Mouse (Mus musculus): ENCODE data around the gene Tmem106c. TPM values are rescaled to one million over a fixed set of nuclear protein-coding genes. Genes with fewer than 3 reads are reported as not detected.
A peak's percentile ranks its signal among the peaks of the same experiment; 100 is the strongest.

Gene Tmem106c
- 50.6 and 56.1 TPM in 2 replicates for polyA plus RNA-seq (2012; rRNA removed)

DNA sequence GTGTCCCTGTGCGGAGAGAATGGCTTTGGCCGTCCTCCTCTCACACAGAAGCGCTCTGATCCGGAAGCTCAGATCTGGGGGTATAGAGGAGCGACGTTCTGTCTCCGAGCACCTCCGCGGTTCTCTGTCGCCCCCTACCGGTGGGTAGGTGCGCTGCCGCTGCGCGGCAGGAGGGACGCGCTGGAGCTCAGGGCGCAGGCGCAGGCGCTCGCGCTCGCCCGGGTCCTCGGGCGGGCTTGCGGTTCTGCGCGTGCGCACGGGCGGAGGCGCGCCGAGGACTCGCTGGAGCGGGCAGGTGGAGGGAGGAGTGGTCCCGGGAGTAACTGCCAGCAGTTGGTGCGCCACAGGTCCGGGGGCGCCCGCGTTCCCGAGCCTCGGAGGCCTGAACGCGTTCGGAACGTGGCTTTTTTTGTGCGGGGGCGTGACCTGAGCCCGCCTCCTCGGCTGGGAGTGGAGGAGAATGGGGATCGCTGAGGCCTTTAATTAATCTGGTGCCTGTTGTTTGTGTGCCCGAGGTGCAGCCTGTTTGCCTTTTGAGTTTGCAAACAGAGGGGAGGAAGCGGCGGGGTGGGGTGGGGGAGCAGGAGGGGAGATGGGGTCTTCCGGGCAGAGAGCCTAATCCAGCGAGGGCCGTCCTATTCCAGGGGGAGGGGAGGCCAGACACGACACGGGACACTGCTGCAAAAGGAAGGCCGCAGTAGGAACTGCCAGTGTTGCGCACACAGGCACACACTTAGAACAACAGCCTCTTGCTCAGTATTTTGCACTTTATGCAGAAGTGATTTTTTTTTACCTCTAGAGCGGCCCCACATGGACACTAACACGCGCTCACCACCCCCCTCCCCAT, at the start of gene Tmem106c:
TSS of gene Tmem106c (plus strand) at position 212 of the 847 bp plus-strand sequence.
- peak; percentile 71 to 94 for DNase-seq (ENCODE audit: extremely low spot score in 1 of 2, low spot score in 1 of 2)

DNA sequence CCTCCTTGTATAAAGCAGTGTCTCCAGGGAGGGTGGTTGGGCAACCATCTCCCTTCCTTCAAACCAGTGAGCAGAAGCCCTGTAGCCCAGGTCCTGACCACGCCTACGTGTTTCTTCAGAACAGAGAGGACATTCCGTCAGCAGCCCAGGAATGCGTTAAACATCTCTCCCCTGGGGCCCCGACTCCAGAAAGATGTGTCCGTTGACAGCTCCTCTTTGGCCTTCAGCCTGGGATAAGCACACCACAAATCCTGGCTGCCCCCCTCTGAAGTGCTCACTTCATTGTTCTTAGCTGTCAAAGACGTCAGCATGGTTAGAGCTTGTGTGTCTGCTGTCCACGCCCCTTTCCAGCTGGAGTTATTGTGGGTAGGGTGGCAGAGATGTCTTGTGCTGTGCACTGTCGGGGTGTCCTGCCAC, 49.7 kb upstream of the Tmem106c start:
- DNase-seq (ENCODE audit: extremely low spot score in 1 of 2, low spot score in 1 of 2): no peak

DNA sequence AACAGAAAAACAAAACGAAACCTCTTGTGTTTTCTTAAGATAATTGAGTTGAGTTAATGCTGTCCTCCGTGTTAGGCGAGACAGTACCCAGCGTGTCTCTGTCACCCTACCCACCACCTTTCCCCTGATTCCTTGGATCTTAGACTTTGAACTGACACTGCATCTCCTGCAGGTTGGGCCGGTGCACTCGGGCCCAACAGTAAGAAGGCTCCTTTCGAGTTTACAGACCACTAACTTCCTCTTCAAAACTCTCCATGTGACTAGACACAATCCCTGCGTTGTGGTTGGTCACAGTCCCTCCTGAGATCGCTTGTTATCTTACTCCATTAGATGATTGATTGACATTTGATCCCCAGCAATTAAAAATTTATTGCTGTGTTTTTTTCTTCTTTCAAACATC, 46.0 kb upstream of the Tmem106c start:
- no peak for DNase-seq (ENCODE audit: extremely low spot score in 1 of 2, low spot score in 1 of 2)

DNA sequence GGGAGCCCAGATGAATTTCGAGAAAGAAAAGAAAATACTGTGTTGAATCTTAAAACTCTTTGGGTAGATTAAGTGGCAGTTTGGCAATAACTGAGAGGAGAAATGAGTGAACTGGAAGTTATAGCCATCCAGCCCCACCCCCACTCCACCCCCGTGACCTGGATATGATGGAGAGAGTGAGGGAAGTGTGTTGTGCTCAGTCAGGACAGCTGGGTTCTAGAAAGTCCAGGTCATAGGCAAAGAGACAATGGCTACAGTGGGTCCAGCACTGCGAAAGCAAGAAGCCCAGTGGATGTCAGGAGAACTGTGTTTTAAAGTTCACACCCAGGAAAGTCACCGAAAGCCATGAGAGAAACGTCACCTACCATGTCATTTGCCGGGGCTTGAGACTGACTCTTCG, 44.8 kb upstream of the Tmem106c start:
- no peak for DNase-seq (ENCODE audit: extremely low spot score in 1 of 2, low spot score in 1 of 2)

DNA sequence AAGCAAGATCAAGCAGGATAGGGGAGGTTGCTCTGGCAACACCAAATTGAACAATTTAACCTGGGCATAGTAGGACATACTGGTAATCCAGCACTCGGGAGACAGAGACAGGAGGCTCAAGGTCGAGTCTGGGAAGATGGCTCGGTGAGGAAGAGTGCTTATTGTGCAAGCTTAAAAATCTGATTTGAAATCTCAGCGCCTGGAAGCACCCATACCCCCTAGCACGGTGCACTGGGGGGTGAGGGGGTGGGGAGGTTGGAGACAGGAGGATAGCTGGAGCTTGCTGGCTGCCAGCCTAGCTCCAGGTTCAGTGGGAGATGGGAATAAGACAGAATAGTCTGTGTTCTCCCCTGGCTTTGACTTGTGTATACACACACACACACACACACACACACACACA, 43.7 kb upstream of the Tmem106c start:
- no peak for DNase-seq (ENCODE audit: extremely low spot score in 1 of 2, low spot score in 1 of 2)

DNA sequence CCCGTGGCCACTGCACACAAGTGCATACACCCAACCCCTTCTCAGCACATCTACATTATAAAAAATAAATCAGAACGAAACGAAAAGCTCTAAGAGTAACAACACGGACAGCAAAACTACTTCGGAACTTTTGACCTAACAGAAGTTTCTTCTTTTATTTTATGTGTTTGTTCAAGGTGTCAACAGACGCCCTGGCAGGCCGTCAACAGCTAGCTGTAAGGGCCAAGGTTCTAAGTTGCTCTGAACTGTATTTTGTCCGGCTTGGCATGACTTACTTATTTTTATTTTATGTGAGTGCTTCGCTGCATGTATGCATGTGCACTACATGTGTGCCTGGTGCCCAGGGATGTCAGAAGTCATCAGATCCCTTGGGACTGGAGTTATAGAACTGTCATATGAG, 42.2 kb upstream of the Tmem106c start:
- no peak for DNase-seq (ENCODE audit: extremely low spot score in 1 of 2, low spot score in 1 of 2)

DNA sequence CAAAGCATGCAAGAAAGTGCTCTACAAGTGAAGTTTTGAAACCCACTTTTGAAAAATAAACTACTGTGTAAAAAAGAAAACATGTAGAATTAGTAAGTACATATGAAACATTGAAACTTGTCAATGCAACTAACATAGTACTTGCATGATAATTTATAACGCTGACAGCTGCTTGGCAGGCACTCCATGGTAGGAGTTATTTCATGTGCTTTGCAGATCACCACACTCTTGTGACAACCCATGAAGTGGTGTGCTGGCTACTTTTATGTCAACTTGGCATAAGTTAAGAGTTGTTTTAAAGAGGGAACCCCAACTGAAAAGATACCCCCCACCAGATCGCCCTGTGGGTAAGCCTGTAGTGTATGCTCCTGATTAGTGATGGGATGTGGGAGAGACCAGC, 41.6 kb upstream of the Tmem106c start:
- DNase-seq (ENCODE audit: extremely low spot score in 1 of 2, low spot score in 1 of 2): no peak

DNA sequence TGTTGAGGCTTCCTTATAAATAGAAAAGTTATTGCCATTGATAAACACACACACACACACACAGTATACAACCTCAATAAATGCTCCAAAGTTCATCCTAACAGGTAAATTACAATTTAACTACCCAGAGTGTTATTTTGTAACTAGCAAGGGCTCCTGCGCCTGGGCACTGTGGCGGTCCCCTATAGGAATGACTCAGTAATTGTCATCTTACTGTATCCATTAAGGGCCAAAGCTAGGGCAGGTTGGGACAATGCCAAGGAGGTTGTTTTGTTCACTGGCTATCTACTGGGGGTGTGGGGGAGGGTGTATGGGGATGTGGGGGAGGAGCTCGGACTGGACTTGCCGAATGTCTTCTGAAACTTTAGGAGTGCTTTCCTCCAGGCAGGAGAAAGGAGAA, 37.0 kb upstream of the Tmem106c start:
- no peak for DNase-seq (ENCODE audit: extremely low spot score in 1 of 2, low spot score in 1 of 2)

DNA sequence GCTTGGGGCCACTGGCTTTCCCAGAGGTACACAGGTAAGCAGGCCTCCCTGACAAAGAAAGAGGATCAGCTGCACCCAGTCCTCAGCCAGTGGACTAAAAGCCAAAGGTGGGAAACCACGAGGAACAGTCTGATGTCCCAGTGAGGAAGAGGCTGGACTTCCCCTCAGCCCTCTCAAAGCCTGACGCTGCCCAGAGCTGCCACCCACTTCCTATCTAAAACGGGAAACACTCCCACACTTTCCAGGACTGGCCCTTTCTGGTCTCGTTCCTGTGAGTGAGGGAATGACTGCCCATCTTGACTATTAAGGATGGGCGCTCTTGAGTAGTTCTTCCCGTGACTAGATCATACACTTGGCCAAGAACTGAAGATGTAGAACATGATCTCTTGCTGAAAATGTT, 36.2 kb upstream of the Tmem106c start:
- no peak for DNase-seq (ENCODE audit: extremely low spot score in 1 of 2, low spot score in 1 of 2)

DNA sequence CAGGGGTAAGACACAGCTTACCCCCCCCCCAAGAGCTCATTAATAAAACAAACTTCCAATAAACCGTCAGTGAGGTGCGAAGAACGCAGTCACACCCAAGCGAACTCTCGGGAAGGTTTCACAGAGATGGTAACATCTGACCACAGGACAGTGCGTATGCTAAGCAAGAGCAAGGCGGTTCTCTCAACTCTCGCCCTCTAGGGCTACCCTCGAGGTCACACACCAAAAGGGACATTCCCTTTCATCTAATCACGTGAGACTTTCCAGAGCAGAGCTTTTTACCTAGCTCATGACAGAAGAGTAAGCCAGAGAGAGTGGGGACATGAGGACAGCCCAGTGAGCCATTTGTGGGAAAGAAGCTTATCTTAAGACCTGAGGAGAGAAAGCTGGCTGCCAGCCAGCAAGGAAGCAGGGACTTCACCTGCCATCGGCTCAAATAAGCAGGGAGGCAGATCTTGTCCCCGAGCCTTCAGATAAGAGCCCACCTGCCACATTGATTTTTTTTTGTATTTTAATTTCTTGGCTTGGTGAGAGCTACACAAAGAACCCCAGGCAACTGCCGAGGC, 34.7 kb upstream of the Tmem106c start:
- no peak for DNase-seq (ENCODE audit: extremely low spot score in 1 of 2, low spot score in 1 of 2)

DNA sequence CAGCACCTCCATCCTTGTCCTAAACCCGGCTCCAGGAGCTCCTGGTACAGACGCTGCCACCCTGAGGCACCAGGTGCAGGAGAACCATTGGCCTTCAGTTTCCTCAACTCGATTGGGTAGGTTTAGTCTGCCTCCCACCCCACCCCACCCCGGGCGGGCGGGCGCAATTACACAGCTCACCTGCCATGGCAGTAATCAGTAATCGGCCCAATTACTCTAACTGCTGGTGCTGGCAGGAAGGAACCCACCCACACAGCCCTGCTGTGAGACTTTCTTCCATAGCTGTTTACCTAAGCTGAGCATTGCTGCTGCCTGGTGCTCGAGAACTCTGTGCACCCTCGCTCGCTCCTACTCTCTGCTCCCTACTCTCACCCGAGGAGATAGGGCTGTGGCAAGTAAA, 31.6 kb upstream of the Tmem106c start:
- DNase-seq (ENCODE audit: extremely low spot score in 1 of 2, low spot score in 1 of 2): peak in 1 of 2 experiments; percentile 25

DNA sequence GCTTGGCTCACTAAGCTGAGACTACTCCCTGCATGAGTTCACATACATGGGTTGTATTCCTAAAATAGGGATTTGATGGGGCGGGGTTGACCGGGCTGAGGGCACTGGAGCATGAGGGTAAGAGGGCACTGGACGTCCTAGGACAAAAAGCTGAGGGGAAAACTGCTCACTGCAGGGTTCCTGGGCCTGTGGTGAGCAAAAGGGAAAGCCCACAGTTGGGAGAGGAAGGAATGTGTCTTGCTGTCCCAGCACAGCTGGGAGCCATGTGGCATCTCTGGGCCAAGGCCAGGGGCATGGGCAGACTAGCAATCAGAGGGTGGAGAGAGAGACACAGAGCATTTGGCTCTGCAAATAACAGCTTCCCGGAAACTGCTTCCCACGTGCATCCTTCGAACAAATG, 25.4 kb upstream of the Tmem106c start:
- DNase-seq (ENCODE audit: extremely low spot score in 1 of 2, low spot score in 1 of 2): no peak

DNA sequence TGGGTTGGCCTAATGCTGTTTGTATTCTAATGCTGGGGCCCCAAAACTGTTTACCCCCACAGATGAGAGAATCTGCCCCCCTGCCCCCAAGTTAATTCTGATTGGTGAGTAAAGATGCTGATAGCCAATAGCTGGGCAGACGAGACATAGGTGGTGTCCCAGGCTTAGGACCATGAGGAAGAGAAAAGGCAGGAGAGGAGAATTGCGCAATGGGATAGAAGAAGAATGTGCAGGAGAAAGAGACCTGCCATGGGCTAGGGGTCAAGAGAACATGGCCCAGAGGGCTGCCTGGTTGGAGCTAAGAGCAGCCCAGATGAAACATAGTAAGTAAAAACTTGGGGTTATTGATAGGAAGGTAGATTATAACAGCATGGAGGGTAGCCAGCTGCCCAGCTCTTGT, 23.9 kb upstream of the Tmem106c start:
- DNase-seq (ENCODE audit: extremely low spot score in 1 of 2, low spot score in 1 of 2): no peak

DNA sequence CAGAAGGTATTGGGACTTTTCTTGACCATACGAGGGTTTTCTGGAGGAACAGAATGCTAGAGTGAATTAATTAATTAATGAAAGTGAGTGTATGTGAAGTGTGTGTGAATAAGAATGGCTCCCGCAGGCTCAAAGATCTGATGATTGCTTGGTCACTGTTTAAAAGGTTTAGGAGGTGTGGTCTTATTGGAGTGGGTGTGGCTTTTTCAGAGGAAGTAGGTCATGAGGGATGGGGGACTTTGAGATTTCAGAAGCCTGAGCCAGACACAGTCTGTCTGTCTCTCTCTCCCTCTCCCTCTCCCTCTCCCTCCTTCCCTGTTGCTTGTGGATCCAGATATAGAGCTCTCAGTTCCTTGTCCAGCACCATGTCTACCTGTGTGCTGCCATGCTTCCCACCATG, 22.7 kb upstream of the Tmem106c start:
- DNase-seq (ENCODE audit: extremely low spot score in 1 of 2, low spot score in 1 of 2): no peak

DNA sequence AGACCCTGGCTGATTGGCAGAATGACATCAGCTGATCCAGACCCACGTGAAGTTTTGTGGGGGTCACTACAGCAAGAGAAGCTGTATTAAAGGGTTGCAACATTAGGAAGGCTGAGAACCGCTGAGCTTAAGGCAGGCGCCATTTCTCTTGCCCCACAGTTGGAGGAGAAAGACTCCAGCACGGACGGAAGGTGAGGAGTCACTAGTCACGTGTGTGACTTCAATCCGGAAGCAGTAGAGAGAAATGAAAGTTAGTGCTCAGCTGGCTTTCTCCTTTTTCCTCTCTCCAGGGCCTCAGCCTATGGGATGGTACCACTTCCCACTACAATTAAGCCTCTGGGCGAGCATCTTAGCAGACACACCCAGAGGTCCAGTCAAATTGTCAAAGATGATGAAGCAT, 21.5 kb upstream of the Tmem106c start:
- DNase-seq (ENCODE audit: extremely low spot score in 1 of 2, low spot score in 1 of 2): no peak

DNA sequence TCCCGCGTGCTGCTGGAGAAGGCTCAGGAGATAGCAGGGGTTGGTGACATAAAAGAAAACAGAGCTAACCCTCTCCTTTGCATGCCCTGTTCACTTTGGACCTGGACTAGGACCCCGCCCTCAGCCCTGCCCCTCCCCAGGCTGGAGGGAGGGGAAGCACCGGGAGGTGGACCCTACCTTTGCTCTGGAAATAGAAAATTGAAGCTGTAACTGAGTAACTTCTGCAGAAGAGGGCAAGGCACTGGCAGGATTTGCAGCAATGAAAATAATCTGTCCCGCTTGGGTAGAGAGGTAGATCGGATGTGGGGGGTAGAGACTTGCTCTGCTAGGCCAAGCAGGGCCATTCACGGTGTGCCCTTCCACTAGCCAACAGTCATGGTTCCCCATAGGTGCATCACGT, 20.6 kb upstream of the Tmem106c start:
- DNase-seq (ENCODE audit: extremely low spot score in 1 of 2, low spot score in 1 of 2): no peak

DNA sequence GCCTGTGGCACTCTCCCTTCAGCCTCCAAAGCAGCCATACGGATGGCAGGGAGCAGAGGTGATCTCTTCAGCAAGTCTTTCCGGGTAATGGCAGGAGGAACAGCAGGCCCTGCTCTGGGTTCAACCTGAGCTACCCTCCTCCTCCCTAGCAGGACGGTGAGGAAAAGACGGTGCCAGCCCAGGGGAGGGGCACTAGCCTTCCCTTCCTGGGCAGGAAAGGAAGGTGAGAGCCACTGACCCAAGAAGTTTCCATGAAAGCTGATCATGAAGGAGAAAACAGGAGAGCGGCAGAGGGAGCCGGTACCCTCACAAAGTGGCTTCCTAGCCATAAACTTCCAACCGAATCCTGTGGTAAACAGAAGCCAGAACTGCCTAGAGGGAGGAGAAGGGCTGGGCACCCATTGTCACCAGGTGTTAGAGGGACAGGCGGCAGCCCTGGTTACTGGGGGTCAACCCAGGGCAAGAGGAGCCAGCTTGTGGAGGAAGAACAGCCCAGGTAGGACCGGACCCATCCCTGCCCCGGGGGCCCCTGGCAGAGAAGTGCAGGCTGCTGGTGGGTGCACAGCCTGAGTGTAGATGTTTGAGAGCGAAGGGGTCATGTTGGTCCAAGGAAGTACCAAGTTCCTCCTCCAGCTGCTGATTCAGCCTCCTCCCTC, 19.0 kb upstream of the Tmem106c start:
- no peak for DNase-seq (ENCODE audit: extremely low spot score in 1 of 2, low spot score in 1 of 2)

DNA sequence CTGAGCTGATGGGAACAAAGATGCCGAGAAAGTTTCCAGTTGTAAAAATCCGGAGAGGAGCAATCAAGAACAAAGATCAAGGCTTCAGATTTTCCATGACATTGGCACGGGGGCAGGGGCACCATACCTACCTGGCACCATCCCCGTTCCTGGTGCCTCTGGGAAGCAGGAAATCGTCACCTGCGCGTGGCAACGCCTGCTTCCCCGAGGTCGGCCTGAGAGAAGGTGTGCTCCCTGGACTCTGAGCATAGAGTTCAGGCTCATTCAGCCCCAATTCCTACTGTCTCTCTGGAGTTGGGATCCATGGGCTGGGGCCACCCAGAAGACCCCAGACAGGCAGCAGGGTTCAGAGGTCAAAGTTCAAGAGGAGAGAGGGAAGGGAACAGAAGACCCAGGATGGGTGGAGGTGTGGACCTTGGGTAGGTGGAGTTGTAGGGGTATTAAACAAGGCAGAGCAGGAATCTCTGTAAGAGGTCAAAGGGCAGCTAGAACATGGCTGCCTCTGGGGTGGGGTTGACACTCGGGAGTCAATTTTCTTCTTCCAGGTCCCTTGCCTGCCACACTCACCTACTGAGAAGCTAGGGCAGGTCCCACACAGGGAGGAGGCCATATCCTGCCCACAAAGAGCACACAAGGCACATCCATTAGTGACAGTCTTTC, 18.2 kb upstream of the Tmem106c start:
- no peak for DNase-seq (ENCODE audit: extremely low spot score in 1 of 2, low spot score in 1 of 2)

DNA sequence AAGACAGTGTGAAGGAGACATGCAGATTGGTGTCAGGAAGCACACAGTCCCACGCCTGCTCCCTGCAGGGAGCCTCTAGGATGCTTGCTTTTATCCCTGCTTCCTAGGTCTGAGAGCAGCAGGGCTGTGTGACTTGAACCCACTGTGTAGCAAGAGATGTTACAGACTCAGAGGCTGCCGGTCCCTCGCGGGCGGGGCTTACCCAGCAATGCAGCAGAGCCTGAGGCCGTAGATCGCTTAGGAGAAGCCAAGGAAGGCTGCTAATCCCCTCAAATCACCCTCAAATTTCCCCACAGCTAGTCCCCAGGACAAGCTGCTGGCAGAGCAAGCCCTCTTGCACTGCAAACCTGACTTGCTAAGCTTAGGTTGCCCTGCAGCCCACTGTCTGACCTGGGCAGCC, 15.3 kb upstream of the Tmem106c start:
- DNase-seq (ENCODE audit: extremely low spot score in 1 of 2, low spot score in 1 of 2): no peak

DNA sequence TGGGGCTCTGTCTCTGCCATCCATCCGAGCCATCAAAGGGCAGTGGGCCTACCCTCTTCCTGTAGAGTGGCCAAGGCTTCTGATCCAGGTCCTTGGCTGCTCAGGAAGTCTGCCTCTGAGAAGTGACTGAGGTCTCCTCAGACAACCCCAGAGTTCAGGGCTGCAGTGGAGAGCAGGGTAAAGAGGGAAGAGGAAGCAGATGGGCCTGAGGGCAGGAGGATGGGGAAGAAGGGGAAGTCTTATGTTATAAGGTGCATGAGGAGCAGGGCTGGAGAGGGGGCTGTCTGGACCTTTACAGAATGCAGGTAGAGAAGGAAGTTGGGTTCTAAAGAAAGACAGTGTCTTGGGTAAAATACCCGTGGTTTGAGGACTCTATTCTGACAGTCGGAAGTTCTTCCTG, 14.3 kb upstream of the Tmem106c start:
- no peak for DNase-seq (ENCODE audit: extremely low spot score in 1 of 2, low spot score in 1 of 2)

DNA sequence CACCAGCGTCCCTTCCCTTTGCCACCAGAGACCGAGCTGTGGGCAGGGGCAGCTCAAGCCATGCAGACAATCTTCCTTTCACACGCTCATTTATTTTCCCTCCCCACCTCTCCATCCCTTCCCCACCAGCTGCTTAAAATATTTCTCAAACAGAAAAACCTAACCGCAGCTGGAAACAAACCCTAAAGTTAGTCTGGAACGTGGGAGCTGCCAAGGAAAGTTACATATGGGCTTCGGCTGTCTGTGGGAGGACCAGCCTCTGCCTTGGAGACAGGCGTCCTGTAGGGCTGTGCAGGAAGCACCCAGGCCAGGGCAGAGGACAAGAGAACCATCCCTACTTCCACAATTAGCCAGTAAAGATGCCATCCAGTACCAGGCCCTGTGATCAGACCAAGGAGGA, 13.8 kb upstream of the Tmem106c start:
- peak in 1 of 2 experiments; percentile 49 for DNase-seq (ENCODE audit: extremely low spot score in 1 of 2, low spot score in 1 of 2)

All from frontal cortex, adult 2 months (tissue).